Mouse (Mus musculus) CH12.LX (cell line): Measurements from ENCODE around the gene Meis2.

Source experiments
- JUND ChIP-seq: conservative IDR thresholded peaks from 2 replicates; pipeline ENCODE4 v1.6.1; 2011; ENCODE audit warnings: low read depth, low read length, improper control_type of control experiment
- USF1 ChIP-seq: IDR thresholded peaks from 2 replicates; pipeline ENCODE4 v1.6.1; 2014; ENCODE audit warnings: low read depth, mild to moderate bottlenecking, inconsistent platforms, low read length, improper control_type of control experiment

DNA sequence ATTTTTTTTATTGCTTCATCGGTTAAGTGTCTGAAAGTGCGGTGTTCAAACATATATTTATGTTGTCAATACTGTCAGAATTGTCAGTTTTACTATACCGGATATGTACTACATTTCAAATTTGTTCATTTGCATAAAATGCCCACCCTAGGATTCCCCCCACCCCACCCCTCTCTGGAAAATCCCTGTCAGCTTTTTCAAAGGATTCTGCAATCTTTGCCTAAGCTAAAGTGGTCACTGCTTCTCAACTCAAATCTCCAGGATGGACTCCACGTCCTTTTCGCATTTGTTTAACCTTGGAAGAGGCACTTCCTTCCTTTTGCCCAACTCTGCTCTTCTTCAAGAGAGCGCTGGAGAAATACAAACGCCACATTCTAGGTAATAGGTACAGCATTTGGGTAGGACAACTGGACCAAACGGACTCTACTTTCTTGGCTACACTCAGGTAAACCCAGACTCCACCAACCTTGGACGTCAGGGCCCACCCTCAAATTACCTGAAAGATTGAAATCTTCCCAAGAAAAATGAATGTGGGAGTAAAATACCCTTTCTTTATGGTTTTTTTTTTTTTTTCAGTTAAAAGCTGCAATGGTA is 7.8 kb upstream of the Meis2 start:
- TF ChIP-seq JUND (no peak), USF1 (no peak)
